ENCODE assay signal across 8 mouse cellular contexts in the genomic region with DNA sequence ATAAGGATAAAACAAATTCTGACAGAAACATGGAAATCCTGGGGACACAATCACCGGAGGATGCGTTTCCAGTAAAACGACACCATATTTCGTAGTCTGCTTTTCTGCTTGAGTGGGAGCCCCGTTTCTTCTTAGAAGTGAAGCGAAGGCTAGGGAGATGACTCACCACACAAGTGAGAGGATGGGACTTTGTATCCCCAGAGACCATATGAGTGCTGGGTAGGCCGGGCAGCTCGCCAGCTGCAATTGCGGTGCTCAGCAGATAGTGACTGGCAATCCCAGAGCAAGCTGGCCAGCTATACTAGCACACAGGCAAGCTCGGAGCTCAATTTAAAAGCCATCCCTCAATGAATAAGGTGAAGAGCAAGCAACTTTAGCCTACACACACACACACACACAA. TPM values are rescaled to one million over a fixed set of nuclear protein-coding genes. Genes with fewer than 3 reads are reported as not detected.
DNase-seq lines count a peak whose midpoint lies in the region; ATAC-seq and TF ChIP-seq lines count a peak whose summit lies in the region.
"Had no signal": no experiment of that assay in that cellular context is flagged by ENCODE, and none has a peak within 500 bp of the region (broad histone marks: within the 10 kb centered on the region; RNA-seq: fewer than 3 reads in every experiment).

No protein-coding gene starts in this region.

- no peak overlapping the region for H3K4me3 ChIP-seq in midbrain, embryonic 14.5 days (replicated peaks; ENCODE audit: low read depth, low read length)
- no peak overlapping the region for H3K4me3 ChIP-seq in midbrain, embryonic 11.5 days (ENCODE audit: low read depth, low read length)
- no peak overlapping the region for H3K4me3 ChIP-seq in intestine, postnatal 0 days (ENCODE audit: low read depth, low read length)

- no peak overlapping the region for H3K9ac ChIP-seq in midbrain, embryonic 14.5 days (replicated peaks; ENCODE audit: low read length)
- no peak overlapping the region for H3K9ac ChIP-seq in midbrain, embryonic 11.5 days (ENCODE audit: low read length)
- H3K9ac ChIP-seq in intestine, postnatal 0 days (ENCODE audit: low read depth, low read length), result no peak overlapping the region

- peak; percentile 15 for DNase-seq in midbrain, embryonic 14.5 days
- no peak for DNase-seq in midbrain, embryonic 11.5 days (ENCODE audit: low spot score, missing footprints)
- DNase-seq in left cerebral cortex, adult 8-10 months (ENCODE audit: low spot score in 2 of 2), result peak; percentile 12 to 55
- DNase-seq in retina, embryonic 14.5 days (ENCODE audit: low spot score), result no peak
- no peak for DNase-seq in urinary bladder, adult 18-20 months (ENCODE audit: low spot score in 2 of 2)
- DNase-seq: lung, postnatal 36 days had no signal

- no peak for TF ChIP-seq CTCF in intestine, postnatal 0 days (IDR thresholded peaks at IDR 0.05; ENCODE audit: low read depth)

- no peaks in the 10 kb centered on the region for H3K36me3 ChIP-seq in midbrain, embryonic 14.5 days (ENCODE audit: control insufficient read depth, insufficient read depth, low read length)
- H3K36me3 ChIP-seq in midbrain, embryonic 11.5 days (ENCODE audit: control insufficient read depth, insufficient read depth, low read length), result no peaks in the 10 kb centered on the region
- H3K36me3 ChIP-seq in intestine, postnatal 0 days (ENCODE audit: control insufficient read depth, insufficient read depth), result no peaks in the 10 kb centered on the region

- H3K27ac ChIP-seq in midbrain, embryonic 14.5 days (replicated peaks; ENCODE audit: low read depth, low read length), result no peak overlapping the region
- no peak overlapping the region for H3K27ac ChIP-seq in midbrain, embryonic 11.5 days (ENCODE audit: low read depth, low read length)
- no peak overlapping the region for H3K27ac ChIP-seq in intestine, postnatal 0 days (ENCODE audit: low read depth, low read length)

- H3K4me2 ChIP-seq in midbrain, embryonic 14.5 days (ENCODE audit: low read length), result no peak overlapping the region
- no peak overlapping the region for H3K4me2 ChIP-seq in midbrain, embryonic 11.5 days
- no peak overlapping the region for H3K4me2 ChIP-seq in intestine, postnatal 0 days (replicated peaks; ENCODE audit: low read depth)

- no peak for ATAC-seq in midbrain, embryonic 14.5 days (ENCODE audit: low FRiP score, low TSS enrichment)
- ATAC-seq in midbrain, embryonic 11.5 days (ENCODE audit: low FRiP score), result no peak
- ATAC-seq in intestine, postnatal 0 days, result peak; percentile 68
- ATAC-seq in activated CD4-positive, CD25-positive, alpha-beta regulatory T cell, adult 4 months, result no peak

- no peaks in the 10 kb centered on the region for H3K9me3 ChIP-seq in midbrain, embryonic 14.5 days (ENCODE audit: control insufficient read depth, low read length)
- H3K9me3 ChIP-seq in midbrain, embryonic 11.5 days (ENCODE audit: control insufficient read depth, low read length), result no peaks in the 10 kb centered on the region
- no peaks in the 10 kb centered on the region for H3K9me3 ChIP-seq in intestine, postnatal 0 days (ENCODE audit: control insufficient read depth)

- no peaks in the 10 kb centered on the region for H3K4me1 ChIP-seq in midbrain, embryonic 14.5 days (ENCODE audit: control insufficient read depth, insufficient read depth, low read length)
- no peaks in the 10 kb centered on the region for H3K4me1 ChIP-seq in midbrain, embryonic 11.5 days (ENCODE audit: control insufficient read depth, insufficient read depth, low read length)
- H3K4me1 ChIP-seq in intestine, postnatal 0 days (replicated peaks; ENCODE audit: control insufficient read depth, insufficient read depth, low read length), result no peaks in the 10 kb centered on the region; the same call in 1 of the 2 replicates

- 91% methylated on average over 10 of the region's 10 CpGs for WGBS in midbrain, embryonic 14.5 days
- 92% methylated on average over 10 of the region's 10 CpGs for WGBS in midbrain, embryonic 11.5 days
- WGBS in intestine, postnatal 0 days, result 63% methylated on average over 10 of the region's 10 CpGs

- H3K27me3 ChIP-seq in midbrain, embryonic 14.5 days (ENCODE audit: control insufficient read depth, insufficient read depth, low read length), result no peaks in the 10 kb centered on the region
- H3K27me3 ChIP-seq in midbrain, embryonic 11.5 days (ENCODE audit: control insufficient read depth, insufficient read depth, low read length), result no peaks in the 10 kb centered on the region
- H3K27me3 ChIP-seq in intestine, postnatal 0 days (replicated peaks; ENCODE audit: control insufficient read depth, insufficient read depth, low read length), result peaks cover 8% of the 10 kb centered on the region; the same call in 1 of the 2 replicates

RNA-seq across cellular contexts. Expression of a gene that starts 50.3 kb away (rescaled TPM):
- polyA plus RNA-seq in midbrain, embryonic 14.5 days (2014; fragmentation: Nextera tagmentation; extraction: Ambion mirVana), result 119 and 132 TPM in 2 replicates
- 47.6 and 55.8 TPM in 2 replicates for polyA plus RNA-seq in midbrain, embryonic 11.5 days (2014; fragmentation: Nextera tagmentation; extraction: Ambion mirVana)
- polyA plus RNA-seq in intestine, postnatal 0 days (2015; fragmentation: Nextera tagmentation; extraction: Ambion mirVana), result 3.2 and 3.7 TPM in 2 replicates
- 100 to 1,000 TPM; 474 to 541 (median 500) TPM for total RNA-seq in left cerebral cortex, adult 8-10 months (2022)
- under 1 TPM in 1 of 2 experiments, not detected in 1; 0.07 TPM for polyA plus RNA-seq in activated CD4-positive, CD25-positive, alpha-beta regulatory T cell, adult 4 months (2017; shearing (Covaris generic))

Comparison
In these comparisons a context has a peak if more than half of its experiments do, and no peak if none do; other contexts are left out.
1. DNase-seq: peak in midbrain, embryonic 14.5 days (single experiment) and left cerebral cortex, adult 8-10 months (2 of 2); none in midbrain, embryonic 11.5 days (single experiment), retina, embryonic 14.5 days (single experiment) and urinary bladder, adult 18-20 months (0 of 2).
2. RNA of a gene that starts 50.3 kb away (polyA plus RNA-seq): 119 to 132 TPM in midbrain, embryonic 14.5 days and 47.6 to 55.8 TPM in midbrain, embryonic 11.5 days; 3.2 to 3.7 TPM in intestine, postnatal 0 days and 0.07 TPM in activated CD4-positive, CD25-positive, alpha-beta regulatory T cell, adult 4 months; every median in the first group is over 10 times any median in the second.